Mouse (Mus musculus): ENCODE measurements around the gene Akna. TPM values are rescaled to one million over a fixed set of nuclear protein-coding genes. Genes with fewer than 3 reads are reported as not detected.

Gene Akna
- 1 to 10 TPM; 4.4 to 9.9 (median 7.0) TPM for total RNA-seq (2022)

- peak; percentile 88 for DNase-seq
These were observed at the start of gene Akna for GRCm38 (mm10) chr4:63403040-63403959. TSS of gene Akna (minus strand) at chr4:63403354.

DNA sequence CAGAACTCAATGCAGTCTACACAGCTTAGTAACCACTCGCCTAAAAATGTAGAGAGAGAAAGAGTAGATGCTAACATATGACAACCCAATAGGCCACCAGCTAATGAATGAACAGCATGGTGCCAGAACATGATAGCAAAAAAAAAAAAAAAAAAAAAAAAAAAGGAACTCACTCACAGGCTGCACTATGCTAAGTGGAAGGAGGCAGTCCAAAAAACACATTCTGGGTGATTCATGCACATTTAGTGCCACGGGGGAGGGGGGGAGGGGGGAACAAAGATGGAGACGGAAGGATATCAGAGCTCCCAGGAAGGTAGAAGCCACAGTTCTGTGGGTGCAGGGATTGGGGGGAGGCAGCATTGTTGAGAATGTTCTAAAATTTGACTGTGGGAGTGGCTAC, 49.4 kb upstream of the Akna start:
- DNase-seq, result no peak

DNA sequence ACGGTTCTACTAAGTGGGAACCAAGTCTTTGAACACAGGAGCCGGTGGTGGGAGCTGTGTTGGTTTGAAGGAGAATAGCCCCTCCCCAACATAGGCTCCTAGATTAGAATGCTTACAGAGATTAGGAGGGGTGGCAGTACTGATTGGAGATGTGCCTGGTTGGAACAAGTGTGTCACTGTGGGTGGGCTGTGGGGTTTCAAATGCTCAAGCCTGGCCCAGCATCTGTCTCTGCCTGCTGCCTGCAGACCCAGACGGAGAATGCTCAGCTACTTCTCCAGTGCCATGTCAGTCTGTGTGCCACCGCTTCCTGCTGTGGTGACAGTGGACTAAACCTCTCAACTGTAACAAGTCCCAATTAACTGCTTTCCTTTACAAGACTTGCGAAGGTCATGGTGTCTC, 47.4 kb upstream of the Akna start:
- no peak for DNase-seq

DNA sequence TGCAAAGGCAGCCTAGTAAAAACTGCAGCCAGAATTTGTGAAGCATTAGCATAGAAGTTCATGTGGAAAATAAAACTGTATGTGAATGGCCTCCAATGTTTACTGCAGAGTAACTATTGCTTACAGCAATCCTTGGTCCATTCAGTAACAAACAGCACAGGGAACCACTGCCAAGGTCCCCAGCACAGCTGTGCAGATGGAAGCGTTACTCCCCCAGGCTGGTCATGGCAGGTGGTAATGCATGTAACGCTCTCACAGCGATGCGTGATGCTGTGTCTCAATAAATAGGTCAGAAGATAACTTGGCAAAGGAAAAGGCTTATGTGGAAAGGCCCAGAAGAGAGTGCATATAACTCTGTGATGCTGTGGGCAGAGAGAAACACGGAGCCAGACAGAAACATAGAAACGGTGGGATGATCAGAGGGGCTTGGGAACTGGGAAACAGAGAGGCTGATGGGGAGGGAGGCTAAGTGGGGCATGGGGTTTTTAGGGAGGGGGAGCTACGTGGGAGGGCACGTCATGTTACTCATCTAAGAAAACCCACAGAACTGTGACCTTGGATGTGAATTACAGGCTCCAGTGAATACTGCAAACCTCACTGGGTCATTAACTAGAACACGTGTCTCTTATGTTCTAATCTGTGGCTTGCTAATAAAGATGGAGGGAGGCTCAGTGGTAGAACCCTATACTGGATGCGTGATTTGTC, 41.4 kb upstream of the Akna start:
- DNase-seq, result no peak

GRCm38 (mm10) chr4:63443101-63443500, 39.9 kb upstream of the Akna start:
- DNase-seq, result peak; percentile 66

GRCm38 (mm10) chr4:63441616-63442015, 38.5 kb upstream of the Akna start:
- DNase-seq, result no peak

GRCm38 (mm10) chr4:63440262-63440661, 37.1 kb upstream of the Akna start:
- DNase-seq, result no peak

DNA sequence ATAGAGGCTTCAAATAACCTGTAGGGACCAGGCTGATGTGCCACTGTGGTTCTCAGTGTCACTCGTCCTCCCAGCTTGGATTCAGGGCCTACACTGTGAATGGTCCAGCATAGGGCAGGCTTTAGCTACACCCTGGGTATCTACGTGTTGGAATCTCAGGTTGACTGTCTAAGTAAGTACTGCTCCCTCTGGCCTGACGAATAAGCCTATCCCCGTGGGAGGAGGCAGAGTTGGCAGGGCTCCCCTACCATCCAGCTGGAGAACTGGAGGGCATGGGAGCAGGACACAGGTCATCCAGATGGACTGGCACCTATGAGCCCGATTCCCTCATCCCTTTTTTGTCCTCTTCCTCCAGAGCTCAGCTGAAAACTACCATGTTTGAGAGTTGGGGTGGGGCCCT, 34.8 kb upstream of the Akna start:
- no peak for DNase-seq

DNA sequence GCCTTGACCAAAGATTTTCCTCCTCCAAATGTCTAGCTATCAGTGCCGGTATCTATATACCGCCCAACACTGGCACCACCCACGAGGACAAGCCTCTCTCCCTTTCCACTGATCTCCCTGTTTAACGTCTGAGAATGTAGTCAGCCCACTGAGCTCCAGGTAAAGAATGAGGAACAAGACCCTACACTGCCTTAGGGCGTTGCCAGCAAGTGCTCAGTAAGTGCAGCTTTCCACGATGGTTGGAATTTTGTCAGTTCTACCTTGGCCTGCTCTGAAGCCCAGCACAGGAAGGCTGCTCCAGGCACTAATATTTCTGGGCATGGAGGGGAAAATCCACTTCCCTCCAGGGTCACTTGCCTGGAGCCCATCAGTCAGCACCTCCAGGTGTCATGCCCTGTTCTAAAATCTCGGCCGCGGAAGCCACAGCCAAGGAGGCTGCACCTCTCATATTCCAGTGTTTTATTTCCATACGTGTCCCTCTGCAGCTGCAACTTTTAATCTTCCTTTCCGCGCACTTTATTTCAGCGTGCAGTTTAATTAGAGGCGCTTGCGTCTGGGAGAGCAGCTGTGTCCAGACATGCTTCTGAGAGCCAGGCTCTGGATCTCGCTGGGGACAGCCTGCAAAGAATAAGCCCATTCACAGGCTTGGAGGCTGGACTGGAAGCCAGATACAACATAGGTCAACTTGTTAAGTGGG, 34.1 kb upstream of the Akna start:
- no peak for DNase-seq

- no peak for DNase-seq
These were observed 32.2 kb upstream of the Akna start for GRCm38 (mm10) chr4:63435402-63435801.

DNA sequence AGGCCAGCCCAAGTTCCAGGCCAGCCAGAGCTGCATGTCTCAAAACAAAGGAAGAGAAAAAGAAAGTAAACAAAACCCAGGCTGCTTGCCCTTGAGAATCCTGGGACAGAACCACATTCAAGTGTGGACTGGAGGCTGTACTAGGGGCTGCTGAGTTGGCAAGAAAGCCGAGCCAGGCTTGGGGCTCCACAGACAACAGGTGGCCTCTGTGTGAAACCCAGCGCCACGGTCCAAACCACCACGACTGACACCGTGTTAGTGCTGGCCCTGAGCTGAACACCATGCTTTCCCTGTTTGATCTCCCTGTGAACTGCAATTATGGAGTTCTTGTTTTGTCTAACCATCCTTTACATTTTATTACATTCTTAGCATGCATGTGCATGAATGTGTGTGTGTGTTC, 27.9 kb upstream of the Akna start:
- DNase-seq, result no peak

- no peak for DNase-seq
These were observed 27.2 kb upstream of the Akna start for GRCm38 (mm10) chr4:63430357-63430756.

GRCm38 (mm10) chr4:63426308-63426707, 23.2 kb upstream of the Akna start:
- DNase-seq, result no peak

DNA sequence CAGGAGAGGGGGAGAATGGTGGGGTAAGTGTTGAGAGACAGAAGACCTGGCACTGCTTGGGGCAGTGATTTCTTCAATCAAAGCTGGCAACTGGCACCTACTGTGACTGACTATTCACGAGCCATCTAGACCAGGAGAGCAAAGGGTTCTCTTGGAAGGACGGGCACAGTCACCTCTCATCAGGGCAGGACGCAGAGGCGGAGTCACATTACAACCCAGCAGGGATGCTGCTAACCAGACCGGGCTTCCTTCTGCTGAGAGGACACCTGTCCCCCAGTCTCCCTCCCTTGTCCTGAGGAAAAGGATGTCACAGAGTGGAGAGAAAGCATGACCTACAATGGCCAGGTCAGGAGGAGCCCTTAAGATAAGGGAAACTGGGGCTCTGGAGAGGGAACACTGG, 20.7 kb upstream of the Akna start:
- DNase-seq, result no peak

GRCm38 (mm10) chr4:63423231-63423630, 20.1 kb upstream of the Akna start:
- no peak for DNase-seq

DNA sequence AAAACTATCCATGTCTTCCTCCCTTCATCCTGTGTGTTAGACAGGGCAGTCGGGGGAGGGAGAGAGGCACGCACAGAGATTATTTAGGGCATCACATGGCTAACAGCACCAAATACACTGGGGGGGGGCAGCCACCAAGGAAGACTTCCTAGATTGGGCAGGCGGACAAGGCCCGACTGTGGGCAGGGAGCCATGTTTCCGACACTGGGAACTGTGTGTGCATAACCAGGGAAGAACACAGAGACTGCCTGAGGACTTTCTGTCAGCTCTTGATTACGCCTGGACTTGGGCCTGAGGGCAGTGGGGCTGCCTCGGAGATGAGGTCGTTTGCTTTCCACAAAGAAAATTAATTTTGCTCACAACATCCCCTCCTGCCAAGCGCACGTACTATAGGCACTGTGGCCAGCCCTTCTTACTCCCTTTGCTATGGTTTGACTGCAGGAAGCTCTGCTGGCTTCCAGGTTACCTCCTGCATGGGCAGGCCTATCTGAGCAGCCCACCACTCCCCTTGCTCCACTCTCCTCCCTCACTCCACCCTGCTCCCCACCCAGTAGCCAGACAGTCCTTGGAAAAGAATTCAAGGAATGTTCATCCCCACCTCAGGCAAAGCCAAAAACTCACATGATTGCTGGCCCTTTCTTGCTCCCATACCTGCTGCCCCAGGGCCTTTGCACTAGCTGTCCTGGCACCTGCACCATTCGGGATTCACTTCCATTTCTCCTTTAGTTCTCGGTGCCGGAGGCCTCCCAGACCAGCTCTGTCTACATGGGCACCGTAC, 17.2 kb upstream of the Akna start:
- no peak for DNase-seq

GRCm38 (mm10) chr4:63418270-63418669, 15.1 kb upstream of the Akna start:
- DNase-seq, result no peak

DNA sequence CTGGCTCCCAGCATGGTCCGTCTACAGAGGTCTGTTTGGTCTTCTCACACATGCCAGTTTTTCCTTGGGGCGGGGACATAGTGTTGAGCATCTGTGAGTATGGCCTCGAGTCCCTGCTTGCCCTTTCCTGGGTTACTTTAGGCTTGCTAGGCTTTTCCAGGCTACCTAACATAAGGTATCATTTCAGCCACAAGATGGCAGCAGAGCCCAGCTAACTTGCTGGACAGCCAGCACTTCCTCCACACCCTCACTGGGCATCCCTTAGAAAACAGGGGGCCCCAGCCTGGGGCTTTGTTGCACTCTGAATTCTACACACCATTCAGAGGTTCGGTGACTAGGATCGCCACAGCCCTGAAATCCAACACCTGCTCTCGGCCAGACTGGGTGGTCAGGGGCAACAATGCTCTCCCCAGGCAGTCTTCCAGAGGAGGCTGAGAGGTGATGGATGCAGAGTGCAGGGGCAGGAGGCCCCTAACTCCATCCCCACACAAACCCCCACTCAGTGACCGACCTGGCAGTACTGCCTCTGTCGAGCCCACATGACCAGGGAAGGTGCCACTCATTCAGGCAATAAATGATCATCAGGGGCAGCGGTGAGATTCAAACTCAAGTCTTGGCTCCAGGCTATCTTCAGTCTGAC, 14.3 kb upstream of the Akna start:
- peak; percentile 61 for DNase-seq

DNA sequence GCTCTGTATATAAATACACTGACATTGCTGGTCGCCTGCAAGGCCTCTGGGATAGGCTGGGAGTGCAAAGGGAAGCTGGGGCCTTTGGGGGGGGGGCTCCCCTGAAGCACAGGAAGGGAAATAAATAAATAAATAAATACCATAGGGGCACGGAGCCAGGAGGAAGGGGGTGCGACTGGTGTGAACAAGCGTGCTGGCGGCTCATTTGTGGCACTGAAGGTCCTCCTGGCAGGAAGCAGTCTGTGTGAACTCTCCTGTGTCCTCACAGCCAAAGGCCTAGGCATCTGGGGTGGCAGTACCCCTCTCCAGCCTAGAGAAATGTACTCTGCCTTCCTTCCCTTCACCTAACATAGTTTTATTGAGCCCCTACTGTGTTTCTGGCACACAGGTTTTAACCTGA, 11.8 kb upstream of the Akna start:
- no peak for DNase-seq

DNA sequence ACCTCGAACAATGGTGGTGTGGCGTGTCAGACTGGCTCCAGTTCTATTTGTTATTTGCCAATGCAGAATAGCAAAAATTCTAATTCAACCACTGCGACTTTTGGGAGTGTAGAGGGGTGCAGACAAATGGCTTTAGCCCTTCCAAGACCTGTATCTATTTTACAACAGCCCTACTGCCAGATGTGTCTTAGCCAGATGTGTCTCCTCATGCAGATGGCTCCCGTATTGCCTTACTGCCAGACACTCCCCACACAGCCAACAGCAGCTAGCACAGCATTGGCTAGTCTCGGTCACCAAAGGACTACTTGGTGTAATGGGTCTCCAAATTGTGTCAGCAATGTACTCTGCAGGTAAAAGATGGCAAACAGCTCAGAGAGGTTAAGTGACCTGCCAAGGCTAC, 8.1 kb upstream of the Akna start:
- DNase-seq, result no peak

DNA sequence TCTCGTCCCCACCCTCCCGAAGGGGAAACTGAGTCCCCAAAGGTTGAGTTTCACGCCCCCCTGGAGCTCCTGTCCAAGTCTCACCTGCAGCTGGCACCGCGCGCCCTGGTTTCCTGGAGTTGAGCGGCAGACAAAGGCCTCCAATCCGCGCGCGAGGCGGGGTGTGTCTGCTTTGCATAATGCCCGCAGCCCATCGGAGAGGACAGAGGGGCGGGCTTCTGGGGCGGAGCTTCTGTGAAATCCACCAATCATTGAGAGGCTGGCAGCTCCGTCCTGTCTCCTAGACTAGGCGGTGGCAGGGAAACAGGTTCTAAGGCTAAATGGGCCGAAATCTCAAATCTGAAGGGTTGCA, 7.4 kb upstream of the Akna start:
- peak; percentile 92 for DNase-seq
